Mouse (Mus musculus) heart, adult 2 months (tissue): ENCODE results near the gene Pou5f1. TPM values are rescaled to one million over a fixed set of nuclear protein-coding genes. Genes with fewer than 3 reads are reported as not detected.

Source experiments
- DNase-seq, 2 experiments: peaks; one replicate each; pipeline ENCODE4 v3.0.0; 2021
- H3K27ac ChIP-seq: fragments of 200-600 bp; 2 replicates; pipeline ENCODE4 v1.8.1; 2022
- H3K27me3 ChIP-seq: fragments of 200-500 bp; 2 replicates; pipeline ENCODE4 v1.6.1; 2012; ENCODE audit warnings: mild to moderate bottlenecking, low read length, inconsistent platforms, mixed read lengths; ENCODE audit not compliant: control insufficient read depth, insufficient read depth
- H3K36me3 ChIP-seq: fragments of 200-500 bp; 2 replicates; pipeline ENCODE4 v1.6.1; 2012; ENCODE audit warnings: low read length, inconsistent platforms; ENCODE audit not compliant: control insufficient read depth, insufficient read depth
- H3K4me1 ChIP-seq: fragments of 200-500 bp; 2 replicates; pipeline ENCODE4 v1.6.1; 2011; ENCODE audit warnings: low read length; ENCODE audit not compliant: control insufficient read depth, insufficient read depth
- H3K4me3 ChIP-seq: fragments of 200-600 bp; 2 replicates; pipeline ENCODE4 v1.8.1; 2022
- H3K79me2 ChIP-seq: fragments of 200-500 bp; replicated peaks from 2 replicates; pipeline ENCODE4 v1.6.1; 2012; ENCODE audit warnings: mild to moderate bottlenecking, inconsistent platforms, low read length, moderate library complexity, mixed read lengths; ENCODE audit not compliant: control insufficient read depth, insufficient read depth
- H3K9ac ChIP-seq: fragments of 200-500 bp; 2 replicates; pipeline ENCODE4 v1.6.1; 2012; ENCODE audit warnings: low read depth, mild to moderate bottlenecking, control low read depth, inconsistent platforms, low read length, mixed read lengths
- CTCF ChIP-seq: fragments of 200-600 bp; IDR thresholded peaks from 2 replicates; pipeline ENCODE4 v1.8.1; 2022; ENCODE audit warnings: antibody characterized with exemption, mild to moderate bottlenecking, moderate library complexity
- EP300 ChIP-seq: fragments of 200-500 bp; IDR thresholded peaks from 2 replicates; pipeline ENCODE4 v1.6.1; 2011; ENCODE audit warnings: low read depth, low read length, control low read depth; ENCODE audit not compliant: insufficient read depth
- POLR2A ChIP-seq: fragments of 200-500 bp; IDR thresholded peaks from 2 replicates; pipeline ENCODE4 v1.6.1; 2011; ENCODE audit warnings: mild to moderate bottlenecking, low read depth, low read length, control low read depth; ENCODE audit not compliant: insufficient read depth
- WGBS: fragments of 180-500 bp; shearing (Covaris S2); methylation state at CpG from one replicate; pipeline ENCODE4 v1.1.7; 2018; 5-methylcytosine and 5-hydroxymethylcytosine counted together
- intact Hi-C: fragments of 180-260 bp; cut with DNase I; formaldehyde crosslinking; loops from one replicate; pipeline ENCODE4 v1.15.1; 2025
- polyA plus RNA-seq: library from polyadenylated mRNA; depleted of rRNA; stranded (reverse); fragments of >200 nt; gene quantifications from 2 replicates; pipeline ENCODE4 v1.2.3, GENCODE M21; 2012
- total RNA-seq, 2 experiments: library from RNA; stranded (reverse); gene quantifications; 2 replicates each; pipeline ENCODE4 v1.2.3; 2021

The Pou5f1 gene
- total and polyA plus RNA-seq, 3 experiments: not detected

- Histone ChIP-seq H3K27me3 (no peaks in the 10 kb centered on the region), H3K4me1 (peaks cover 3% of the 10 kb centered on the region), H3K4me3 (no peak overlapping the region), H3K9ac (no peak overlapping the region), H3K36me3 (no peaks in the 10 kb centered on the region), H3K27ac (no peak overlapping the region), H3K79me2 (no peaks in the 10 kb centered on the region)
- intact Hi-C loops: loop anchor here (2.0 kb wide), 1 partner anchor 35 kb away; no protein-coding TSS in a partner anchor
- TF ChIP-seq CTCF (no peak), POLR2A (no peak), EP300 (no peak)
- DNase-seq: no peak
- WGBS: 55% methylated on average over 6 of the region's 6 CpGs
Observed at GRCm38 (mm10) chr17:35544001-35544400, 38.2 kb downstream of the Pou5f1 start.

- Histone ChIP-seq H3K36me3 (no peaks in the 10 kb centered on the region), H3K9ac (no peak overlapping the region), H3K27me3 (no peaks in the 10 kb centered on the region), H3K4me1 (peaks cover 3% of the 10 kb centered on the region), H3K4me3 (no peak overlapping the region), H3K27ac (no peak overlapping the region), H3K79me2 (no peaks in the 10 kb centered on the region)
- intact Hi-C loops: loop anchor here (2.0 kb wide), 1 partner anchor 34 kb away; no protein-coding TSS in a partner anchor
- DNase-seq: peak; percentile 42 to 70
- WGBS: 36% methylated on average over 6 of the region's 6 CpGs
- TF ChIP-seq EP300: no peak
- peak; percentile 93 for TF ChIP-seq CTCF
- no peak for TF ChIP-seq POLR2A
Observed at GRCm38 (mm10) chr17:35544680-35545079, 38.9 kb downstream of the Pou5f1 start.

- intact Hi-C loops: no loop called here
- Histone ChIP-seq H3K27me3 (no peaks in the 10 kb centered on the region), H3K27ac (no peak overlapping the region), H3K4me3 (no peak overlapping the region), H3K79me2 (no peaks in the 10 kb centered on the region), H3K36me3 (no peaks in the 10 kb centered on the region), H3K9ac (no peak overlapping the region), H3K4me1 (peaks cover 3% of the 10 kb centered on the region)
- no peak for TF ChIP-seq EP300
- no peak for TF ChIP-seq POLR2A
- TF ChIP-seq CTCF: no peak
- 73% methylated on average over 2 of the region's 2 CpGs for WGBS
- DNase-seq: no peak
Observed at GRCm38 (mm10) chr17:35547465-35547864, 41.6 kb downstream of the Pou5f1 start.

- WGBS: 30% methylated on average over 5 of the region's 5 CpGs
- H3K4me3 ChIP-seq: no peak overlapping the region
- peak overlapping the region; percentile 86 for H3K27ac ChIP-seq
- H3K4me1 ChIP-seq: peaks cover 3% of the 10 kb centered on the region
- TF ChIP-seq CTCF: no peak
- no peak for TF ChIP-seq POLR2A
- no peak for TF ChIP-seq EP300
- H3K36me3 ChIP-seq: no peaks in the 10 kb centered on the region
- H3K79me2 ChIP-seq: no peaks in the 10 kb centered on the region
- intact Hi-C loops: no loop called here
- no peak for DNase-seq
- no peak overlapping the region for H3K9ac ChIP-seq
- no peaks in the 10 kb centered on the region for H3K27me3 ChIP-seq
Observed at GRCm38 (mm10) chr17:35548636-35549035, 42.8 kb downstream of the Pou5f1 start.

- TF ChIP-seq CTCF: no peak
- TF ChIP-seq EP300: peak; percentile 71; the same call in 1 of the 2 replicates
- H3K9ac ChIP-seq: peak overlapping the region; percentile 24; the same call in 1 of the 2 replicates
- H3K4me3 ChIP-seq: peak overlapping the region; percentile 19; the same call in 1 of the 2 replicates
- peaks cover 3% of the 10 kb centered on the region for H3K4me1 ChIP-seq
- peak; percentile 82 to 87 for DNase-seq
- intact Hi-C loops: no loop called here
- H3K79me2 ChIP-seq: no peaks in the 10 kb centered on the region
- H3K36me3 ChIP-seq: no peaks in the 10 kb centered on the region
- H3K27ac ChIP-seq: peak overlapping the region; percentile 86
- 13% methylated on average over 15 of the region's 15 CpGs for WGBS
- no peaks in the 10 kb centered on the region for H3K27me3 ChIP-seq
Observed at GRCm38 (mm10) chr17:35549437-35550142, 43.8 kb downstream of the Pou5f1 start.

GRCm38 (mm10) chr17:35550143-35550494, 44.3 kb downstream of the Pou5f1 start:
- Histone ChIP-seq H3K9ac (no peak overlapping the region), H3K27ac (peak overlapping the region; percentile 86), H3K4me3 (peak overlapping the region; percentile 19; the same call in 1 of the 2 replicates), H3K27me3 (no peaks in the 10 kb centered on the region), H3K4me1 (peaks cover 3% of the 10 kb centered on the region), H3K36me3 (no peaks in the 10 kb centered on the region), H3K79me2 (no peaks in the 10 kb centered on the region)
- intact Hi-C loops: no loop called here
- 92% methylated on average over 4 of the region's 4 CpGs for WGBS
- TF ChIP-seq EP300 (no peak), CTCF (peak; percentile 45)
- no peak for DNase-seq
